Mouse (Mus musculus): Measurements from ENCODE around the gene Ccdc124.

DNA sequence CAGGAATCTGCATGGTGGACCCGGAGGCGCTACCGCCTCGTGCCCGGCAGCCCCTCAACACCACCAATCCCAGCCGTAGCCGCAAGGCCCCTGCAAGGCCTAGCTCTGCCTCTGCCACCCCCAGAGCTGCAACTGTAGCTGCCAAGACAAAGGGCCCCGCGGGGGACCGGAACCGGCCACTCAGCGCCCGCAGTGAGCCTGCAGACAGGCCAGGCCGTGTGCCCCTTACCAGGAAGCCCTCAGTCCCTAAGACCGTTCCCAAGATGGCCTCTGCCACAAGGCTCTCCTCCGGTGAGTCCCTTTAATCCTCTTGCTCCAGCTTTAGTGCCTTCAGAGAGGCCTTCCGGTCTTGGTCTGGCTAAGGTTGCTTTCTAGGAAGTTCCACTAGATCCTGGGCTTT lies 41.0 kb upstream of the Ccdc124 start:
- TF ChIP-seq POLR2A (IDR thresholded peaks at IDR 0.05; ENCODE audit: control insufficient read depth, extremely low read depth, insufficient read depth, low read length, poor library complexity): no peak
- TF ChIP-seq CTCF (IDR thresholded peaks at IDR 0.05; ENCODE audit: borderline replicate concordance, control insufficient read depth, extremely low read depth, insufficient read depth, low read length, poor library complexity): no peak
